Mouse (Mus musculus): ENCODE results near the gene Hmcn2.

GRCm38 (mm10) chr2:31455418-31455817 lies 141.2 kb downstream of the Hmcn2 start:
- no peak for TF ChIP-seq CTCF (IDR thresholded peaks at IDR 0.05; ENCODE audit: insufficient read depth, low read depth, low read length)
- TF ChIP-seq POLR2A (IDR thresholded peaks at IDR 0.05; ENCODE audit: insufficient read depth, low read depth, low read length), result no peak
